Mouse (Mus musculus) erythroblast, adult 5-6 weeks (primary cell): Measurements from ENCODE around the gene Defb20. TPM values are rescaled to one million over a fixed set of nuclear protein-coding genes. Genes with fewer than 3 reads are reported as not detected.

Source experiments
- ATAC-seq: replicated peaks from 2 replicates; pipeline ENCODE4 v1.8.0; 2016; ENCODE audit warnings: moderate number of reproducible peaks, mild to moderate bottlenecking, moderate TSS enrichment, inconsistent platforms; ENCODE audit not compliant: poor library complexity, low FRiP score, severe bottlenecking
- total RNA-seq, 2 experiments: library from RNA; stranded (forward) in 1 of 2; stranded (reverse) in 1 of 2; fragments of 150-400 nt in 1 of 2; fragments of 200-764, 138-1000 nt in 1 of 2; gene quantifications; 2 replicates each; pipeline versions ENCODE4 v1.2.3 to v1.2.4; 2015 to 2017; ENCODE audit warnings: low replicate concordance in 2 of 2

Defb20 gene
- total RNA-seq (2015; ENCODE audit: low replicate concordance): not detected in 2 replicates
- not detected in 2 replicates for total RNA-seq (2017; ENCODE audit: low replicate concordance)

GRCm38 (mm10) chr2:152476763-152477162, at the start of gene Defb20:
Defb20 (plus strand) TSS chr2:152477063.
- ATAC-seq: no peak

- no peak for ATAC-seq
Observed at GRCm38 (mm10) chr2:152427493-152427892, 49.4 kb upstream of the Defb20 start.

GRCm38 (mm10) chr2:152428481-152428880, 48.4 kb upstream of the Defb20 start:
- peak; percentile 54; the same call in 1 of the 2 replicates for ATAC-seq

DNA sequence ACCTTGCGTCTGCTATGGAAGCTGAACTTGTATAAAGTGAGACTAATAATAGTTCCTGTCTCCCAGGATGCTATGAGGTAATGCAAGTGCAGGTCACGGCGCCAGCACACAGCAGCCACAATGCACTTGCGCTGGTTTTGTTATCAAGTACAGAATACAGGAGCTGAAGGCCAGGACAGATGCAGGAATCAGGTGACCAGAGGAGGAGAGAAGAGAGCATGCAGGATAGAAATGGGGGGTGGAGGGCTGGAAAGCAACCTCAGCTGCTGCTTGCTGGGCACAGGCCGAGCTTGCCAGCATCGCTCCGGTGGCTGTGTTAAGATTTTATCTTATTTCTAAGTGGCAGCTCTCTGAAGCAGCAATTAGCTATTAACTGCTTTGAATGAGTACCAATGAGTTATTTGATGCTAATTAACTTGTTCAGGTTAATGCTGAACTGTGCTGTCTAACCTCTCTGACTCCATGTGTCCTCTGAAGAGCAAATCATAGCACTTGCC, 40.4 kb upstream of the Defb20 start:
- no peak for ATAC-seq

- ATAC-seq: peak; percentile 83
Observed at GRCm38 (mm10) chr2:152436983-152437860, 39.6 kb upstream of the Defb20 start.

DNA sequence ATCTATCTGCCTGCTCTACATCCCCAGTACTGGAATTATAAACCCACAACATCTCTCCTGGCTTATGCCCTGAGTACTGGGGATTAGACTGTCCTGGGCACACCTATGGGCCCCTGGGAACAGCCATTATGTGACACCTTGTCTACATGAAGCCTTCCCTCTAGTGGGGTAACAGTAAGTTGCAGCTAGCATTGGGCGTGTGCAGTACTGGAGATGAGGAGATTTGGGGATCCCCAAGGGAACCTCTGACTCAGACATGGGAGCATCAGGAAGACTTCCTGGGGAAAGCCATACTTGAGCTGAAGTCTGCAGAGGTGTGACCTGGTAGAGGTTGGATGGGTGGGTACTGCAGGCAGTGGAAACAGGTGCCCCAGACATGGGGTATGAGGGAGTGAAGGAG, 37.9 kb upstream of the Defb20 start:
- ATAC-seq: 0 out of 2 replicates have a peak, but pooled peaks have one; percentile 5

GRCm38 (mm10) chr2:152439833-152440232, 37.0 kb upstream of the Defb20 start:
- no peak for ATAC-seq

- no peak for ATAC-seq
Observed at GRCm38 (mm10) chr2:152442322-152442721, 34.5 kb upstream of the Defb20 start.

DNA sequence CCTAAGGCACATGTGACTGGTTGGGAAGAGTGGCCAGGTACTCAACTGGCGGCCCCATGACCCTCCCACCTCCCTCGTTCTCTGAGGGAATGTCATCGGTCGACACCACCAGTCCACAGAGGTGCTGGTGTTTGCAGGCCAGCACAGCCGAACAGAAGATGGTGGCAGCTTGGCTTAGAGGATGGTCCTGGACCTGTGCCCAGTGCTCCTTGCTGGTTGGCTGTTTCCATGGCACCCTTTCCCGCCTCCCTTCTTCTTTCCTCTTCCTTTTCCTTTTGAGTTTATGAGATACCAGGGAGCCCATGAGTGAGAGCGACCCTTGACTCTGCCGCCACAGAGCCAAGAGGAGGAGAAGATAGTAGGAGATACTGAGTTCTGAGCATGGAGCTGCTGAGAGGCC, 33.6 kb upstream of the Defb20 start:
- no peak for ATAC-seq

GRCm38 (mm10) chr2:152446642-152447041, 30.2 kb upstream of the Defb20 start:
- ATAC-seq: no peak

GRCm38 (mm10) chr2:152447461-152447860, 29.4 kb upstream of the Defb20 start:
- no peak for ATAC-seq

DNA sequence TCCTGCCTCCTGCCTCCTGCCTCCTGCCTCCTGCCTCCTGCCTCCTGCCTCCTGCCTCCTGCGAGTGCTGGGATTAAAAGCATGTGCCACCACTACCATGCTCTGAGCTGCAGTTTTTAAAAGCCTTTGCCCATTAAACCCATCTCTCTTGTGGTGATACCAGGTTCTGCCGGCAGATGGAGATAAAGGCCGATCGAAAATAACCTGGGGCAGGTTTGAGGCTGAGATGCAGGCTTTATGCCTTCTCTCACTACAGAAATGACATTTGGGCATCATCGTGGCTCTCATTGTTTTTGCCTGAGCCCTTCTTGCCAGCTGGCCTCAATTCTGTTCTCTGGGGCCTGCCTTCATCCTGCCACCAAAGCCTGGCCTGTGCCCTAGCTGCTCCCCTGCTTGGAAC, 26.6 kb upstream of the Defb20 start:
- ATAC-seq: no peak

DNA sequence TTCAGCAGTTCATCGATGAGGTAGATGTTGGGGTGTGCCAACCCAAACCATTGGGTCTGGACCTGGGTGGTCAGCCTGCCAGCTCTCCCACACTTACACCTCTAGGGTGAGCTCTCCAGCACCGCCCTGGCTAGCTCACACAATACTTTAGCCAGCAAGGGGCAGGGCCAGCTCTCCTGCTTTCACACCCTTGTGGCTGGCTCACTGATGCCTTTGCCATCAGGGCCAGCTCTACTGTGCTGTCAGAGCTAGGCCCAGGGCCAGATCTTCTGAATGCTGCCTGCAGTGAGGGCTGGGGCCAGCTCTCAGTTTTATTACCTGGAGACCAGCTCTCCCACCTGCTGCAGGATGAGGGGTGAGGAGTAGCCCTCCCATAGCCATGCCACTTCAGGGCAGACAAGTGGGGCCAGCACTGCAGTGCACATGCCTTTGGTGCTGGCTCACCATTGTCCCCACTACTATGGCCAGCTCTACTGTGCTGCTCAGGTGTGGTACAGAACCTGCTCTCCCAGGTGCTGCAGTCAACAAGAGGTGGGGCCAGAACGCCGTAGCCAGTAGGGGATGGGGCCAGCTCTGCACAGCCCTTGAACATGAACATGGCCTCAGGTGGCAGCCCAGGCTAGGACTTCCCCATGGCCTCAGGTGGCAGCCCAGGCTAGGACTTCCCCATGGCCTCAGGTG, 24.6 kb upstream of the Defb20 start:
- ATAC-seq: 0 out of 2 replicates have a peak, but pooled peaks have one; percentile 42

- no peak for ATAC-seq
Observed at GRCm38 (mm10) chr2:152459241-152459640, 17.6 kb upstream of the Defb20 start.

DNA sequence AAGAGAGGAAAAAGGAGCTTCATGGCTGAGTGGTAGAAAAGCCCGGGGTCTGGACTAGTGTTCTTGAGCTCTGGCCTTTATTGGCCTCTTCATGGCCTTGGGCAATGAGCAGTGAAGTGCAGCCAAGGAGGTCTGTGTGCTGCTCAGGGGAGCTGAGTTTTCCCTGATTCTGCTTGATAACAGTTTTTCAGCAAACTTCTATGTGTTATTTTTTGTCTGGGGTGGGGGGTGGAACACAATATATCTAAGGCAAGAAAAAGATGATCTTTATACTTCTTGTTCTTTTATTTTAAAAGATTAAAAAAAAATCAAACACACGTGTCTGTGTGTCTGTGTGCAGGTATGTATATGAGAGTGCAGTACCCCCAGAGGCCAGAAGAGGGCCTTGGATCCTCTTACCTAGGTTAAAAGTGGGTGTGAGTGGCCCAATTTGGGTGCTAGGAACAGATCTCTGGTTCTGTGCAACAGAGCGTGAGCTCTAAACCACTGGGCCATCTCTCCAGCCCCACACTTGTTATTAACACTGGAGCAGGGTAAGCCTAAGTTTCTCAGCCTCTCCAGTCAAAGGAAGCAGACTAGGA, 12.2 kb upstream of the Defb20 start, which contains the start of gene Defb23:
Defb23 (minus strand) TSS at position 51 of the 581 bp plus-strand sequence.
- ATAC-seq: no peak; the same call in 1 of the 2 replicates

DNA sequence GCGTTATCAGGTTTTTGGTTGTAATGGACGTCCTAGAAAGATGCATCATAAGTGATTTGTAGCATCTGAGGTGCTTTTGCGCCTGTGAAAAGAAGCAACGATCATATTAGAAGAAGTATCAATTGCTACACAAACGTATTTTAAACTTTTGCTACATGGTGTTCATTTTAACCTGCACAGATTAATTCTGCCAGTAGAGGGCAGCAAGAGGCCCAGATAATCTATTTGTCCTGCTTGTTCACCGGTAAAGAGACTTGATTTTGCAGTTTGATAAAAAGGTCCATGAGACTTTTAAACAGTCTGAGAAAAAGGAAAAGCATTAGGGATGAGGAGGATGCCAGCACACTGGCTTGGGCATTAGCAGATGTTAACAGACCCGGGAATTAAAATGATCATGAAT, 5.9 kb upstream of the Defb20 start:
- no peak for ATAC-seq

DNA sequence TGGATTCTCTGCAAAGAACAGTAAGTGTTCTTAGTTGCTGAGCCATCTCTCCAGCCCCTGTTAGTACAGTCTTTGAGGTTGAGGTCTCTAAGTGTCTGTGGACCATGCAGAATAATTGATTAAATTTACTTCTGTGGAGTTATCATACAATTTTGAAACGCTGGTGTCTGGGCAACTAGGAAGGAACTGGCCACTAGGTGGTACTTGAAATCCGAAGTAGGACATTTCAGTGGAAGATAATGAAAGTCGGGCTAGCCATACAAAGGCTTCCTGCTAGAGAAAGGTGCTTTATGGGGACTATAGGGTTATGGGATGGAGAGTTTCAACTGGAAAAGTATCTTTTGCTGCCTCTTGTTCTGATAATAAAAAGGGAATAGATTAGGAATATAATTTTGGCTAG, 4.4 kb upstream of the Defb20 start:
- ATAC-seq: no peak

- ATAC-seq: no peak
Observed at GRCm38 (mm10) chr2:152480881-152481280, 4.0 kb downstream of the Defb20 start.

GRCm38 (mm10) chr2:152481726-152482125, 4.9 kb downstream of the Defb20 start:
- no peak for ATAC-seq

GRCm38 (mm10) chr2:152487024-152487423, 10.2 kb downstream of the Defb20 start:
- 0 out of 2 replicates have a peak, but pooled peaks have one; percentile 36 for ATAC-seq
